Mouse (Mus musculus) hindbrain, embryonic 13.5 days (tissue): ENCODE measurements around the gene Olfr1394. TPM values are rescaled to one million over a fixed set of nuclear protein-coding genes. Genes with fewer than 3 reads are reported as not detected.
A peak's percentile ranks its signal among the peaks of the same experiment; 100 is the strongest.

Source experiments
- ATAC-seq: fragments of 200-750 bp; cut with Nextera tagmentation; 2 replicates; pipeline ENCODE4 v1.8.0; 2017; ENCODE audit warnings: moderate TSS enrichment; ENCODE audit not compliant: low FRiP score
- H3K27ac ChIP-seq: fragments of 300-500 bp; sonication (generic); 2 replicates; pipeline ENCODE4 v1.5.1; 2015; ENCODE audit warnings: inconsistent platforms, mild to moderate bottlenecking, moderate library complexity
- H3K27me3 ChIP-seq: fragments of 300-500 bp; sonication (generic); 2 replicates; pipeline ENCODE4 v1.6.1; 2015; ENCODE audit warnings: mild to moderate bottlenecking, inconsistent platforms
- H3K36me3 ChIP-seq: fragments of 300-500 bp; sonication (generic); 2 replicates; pipeline ENCODE4 v1.6.1; 2015; ENCODE audit warnings: mild to moderate bottlenecking, inconsistent platforms
- H3K4me1 ChIP-seq: fragments of 300-500 bp; sonication (generic); replicated peaks from 2 replicates; pipeline ENCODE4 v1.6.1; 2015; ENCODE audit warnings: inconsistent platforms
- H3K4me2 ChIP-seq: fragments of 300-500 bp; sonication (generic); 2 replicates; pipeline ENCODE4 v1.6.1; 2015; ENCODE audit warnings: inconsistent platforms, mild to moderate bottlenecking, moderate library complexity
- H3K4me3 ChIP-seq: fragments of 300-500 bp; sonication (generic); 2 replicates; pipeline ENCODE4 v1.5.1; 2015; ENCODE audit warnings: mild to moderate bottlenecking, inconsistent platforms
- H3K9ac ChIP-seq: fragments of 300-500 bp; sonication (generic); 2 replicates; pipeline ENCODE4 v1.6.1; 2015; ENCODE audit warnings: mild to moderate bottlenecking, inconsistent platforms
- H3K9me3 ChIP-seq: fragments of 300-500 bp; sonication (generic); 2 replicates; pipeline ENCODE4 v1.6.1; 2016; ENCODE audit warnings: inconsistent platforms
- WGBS: fragments of 180-500 bp; shearing (Covaris S2); methylation state at CpG from one replicate; pipeline ENCODE4 v1.1.7; 2015; 5-methylcytosine and 5-hydroxymethylcytosine counted together
- polyA plus RNA-seq: library from polyadenylated mRNA; unstranded; fragments of >200 nt; fragmentation: Nextera tagmentation; extraction: Ambion mirVana; gene quantifications from 2 replicates; pipeline ENCODE4 v1.2.1, GENCODE M21; 2015

Gene Olfr1394
- polyA plus RNA-seq, 1 experiment from 2014 or later = not detected

DNA sequence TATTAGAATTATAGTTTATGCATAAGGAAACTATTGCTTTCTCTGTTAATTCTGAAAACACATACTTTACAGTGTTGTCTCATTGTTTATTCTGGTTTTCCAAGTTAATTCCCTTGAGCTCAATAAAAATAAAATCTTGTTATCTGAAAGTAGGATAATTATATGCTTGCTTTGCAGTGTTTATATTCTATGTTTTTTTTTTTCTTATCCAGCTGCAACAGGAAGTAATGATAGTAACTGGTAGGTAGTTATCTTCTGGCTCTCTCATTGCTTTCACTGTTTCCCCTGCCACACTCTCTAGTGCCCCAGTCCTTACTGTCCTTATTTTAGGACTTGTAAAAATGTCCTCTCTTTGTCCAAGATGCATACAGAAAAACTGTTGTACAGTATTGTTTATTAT lies 46.5 kb downstream of the Olfr1394 start:
- H3K27me3 ChIP-seq = no peaks in the 10 kb centered on the region
- peaks cover 22% of the 10 kb centered on the region for H3K4me1 ChIP-seq
- H3K9me3 ChIP-seq = no peaks in the 10 kb centered on the region
- no peaks in the 10 kb centered on the region for H3K36me3 ChIP-seq
- H3K4me2 ChIP-seq = no peak overlapping the region
- H3K27ac ChIP-seq = no peak overlapping the region
- no peak overlapping the region for H3K9ac ChIP-seq
- no peak overlapping the region for H3K4me3 ChIP-seq
- no peak for ATAC-seq

DNA sequence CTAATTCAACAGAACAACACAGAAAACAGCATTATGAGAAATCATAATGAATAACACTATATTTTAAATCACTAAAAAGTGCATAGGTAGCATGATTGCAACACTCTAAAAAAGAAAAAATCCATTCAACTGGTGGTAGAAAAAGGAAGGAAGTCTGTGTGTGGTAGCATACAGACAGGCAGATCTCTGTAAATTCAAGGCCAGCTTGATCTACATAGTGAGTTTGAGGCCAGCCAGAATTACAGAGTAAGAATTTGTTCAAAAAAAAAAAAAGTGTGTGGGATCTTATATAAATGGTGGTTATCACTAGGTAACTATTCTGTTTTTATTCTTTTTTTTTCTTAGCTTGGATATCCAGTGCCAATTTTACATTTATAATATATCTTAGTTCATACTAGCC lies 47.0 kb downstream of the Olfr1394 start:
- no peak overlapping the region for H3K4me2 ChIP-seq
- H3K27me3 ChIP-seq = no peaks in the 10 kb centered on the region
- H3K9ac ChIP-seq = no peak overlapping the region
- H3K27ac ChIP-seq = no peak overlapping the region
- no peaks in the 10 kb centered on the region for H3K36me3 ChIP-seq
- H3K4me1 ChIP-seq = peaks cover 22% of the 10 kb centered on the region
- H3K9me3 ChIP-seq = no peaks in the 10 kb centered on the region
- no peak overlapping the region for H3K4me3 ChIP-seq
- no peak for ATAC-seq

DNA sequence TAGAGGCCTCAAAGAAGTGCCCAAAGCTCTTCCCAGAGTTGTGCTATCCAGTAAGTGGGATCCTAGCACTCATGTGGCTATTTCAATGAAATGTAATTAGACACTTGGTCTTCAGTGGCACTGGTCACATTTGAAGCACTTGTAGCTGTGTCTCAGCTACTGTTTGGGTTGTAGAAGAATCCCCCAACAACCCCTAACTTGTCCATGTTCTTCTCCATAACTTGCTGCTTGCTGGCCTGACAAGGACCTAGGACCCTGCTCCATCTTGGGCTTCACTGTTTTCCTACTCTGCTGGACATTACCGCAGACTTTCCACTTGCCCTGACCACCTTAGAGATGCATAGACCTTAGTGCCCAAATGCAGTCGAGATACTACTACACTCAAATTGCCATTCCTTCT lies 47.9 kb downstream of the Olfr1394 start:
- Histone ChIP-seq H3K9ac (peak overlapping the region; percentile 98; the same call in 1 of the 2 replicates), H3K9me3 (no peaks in the 10 kb centered on the region), H3K36me3 (peaks cover 5% of the 10 kb centered on the region; the same call in 1 of the 2 replicates), H3K27me3 (no peaks in the 10 kb centered on the region), H3K4me3 (peak overlapping the region; percentile 94), H3K27ac (no peak overlapping the region; the same call in 1 of the 2 replicates), H3K4me2 (peak overlapping the region; percentile 70), H3K4me1 (peaks cover 22% of the 10 kb centered on the region)
- no peak for ATAC-seq
- WGBS = 76% methylated on average over 2 of the region's 2 CpGs

DNA sequence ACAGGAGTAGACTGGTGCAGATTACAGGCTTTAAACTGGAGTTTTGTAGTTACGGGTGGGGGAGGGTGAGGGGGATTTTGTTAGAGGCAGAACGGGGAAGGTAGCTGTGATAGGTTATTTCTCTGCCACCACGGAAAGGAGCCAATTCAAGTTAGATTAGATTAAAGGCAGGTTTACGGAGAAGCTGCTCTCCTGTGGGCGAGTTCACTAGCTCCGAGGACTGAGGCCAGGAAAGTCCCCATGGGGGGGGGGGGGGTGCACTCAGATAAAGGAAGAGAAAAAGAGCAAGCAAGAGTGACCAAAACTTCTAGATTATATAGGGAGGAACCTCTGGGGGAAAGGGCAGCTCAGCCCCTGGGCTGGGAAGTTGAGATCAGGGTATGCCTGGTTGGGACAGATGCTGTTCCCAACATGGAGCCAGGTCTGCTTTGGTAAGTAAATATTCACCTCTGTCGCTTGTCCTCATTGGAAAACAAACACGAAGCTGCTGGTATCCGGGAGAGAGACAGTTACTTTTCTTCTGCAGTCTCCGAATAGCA lies 48.4 kb downstream of the Olfr1394 start:
- H3K27me3 ChIP-seq = no peaks in the 10 kb centered on the region
- ATAC-seq = peak; percentile 31
- peak overlapping the region; percentile 70 for H3K4me2 ChIP-seq
- H3K4me3 ChIP-seq = peak overlapping the region; percentile 94
- peak overlapping the region; percentile 98 for H3K27ac ChIP-seq
- H3K9me3 ChIP-seq = no peaks in the 10 kb centered on the region
- H3K9ac ChIP-seq = peak overlapping the region; percentile 98
- peaks cover 22% of the 10 kb centered on the region for H3K4me1 ChIP-seq
- H3K36me3 ChIP-seq = peaks cover 5% of the 10 kb centered on the region; the same call in 1 of the 2 replicates
- WGBS = 8% methylated on average over 10 of the region's 10 CpGs

DNA sequence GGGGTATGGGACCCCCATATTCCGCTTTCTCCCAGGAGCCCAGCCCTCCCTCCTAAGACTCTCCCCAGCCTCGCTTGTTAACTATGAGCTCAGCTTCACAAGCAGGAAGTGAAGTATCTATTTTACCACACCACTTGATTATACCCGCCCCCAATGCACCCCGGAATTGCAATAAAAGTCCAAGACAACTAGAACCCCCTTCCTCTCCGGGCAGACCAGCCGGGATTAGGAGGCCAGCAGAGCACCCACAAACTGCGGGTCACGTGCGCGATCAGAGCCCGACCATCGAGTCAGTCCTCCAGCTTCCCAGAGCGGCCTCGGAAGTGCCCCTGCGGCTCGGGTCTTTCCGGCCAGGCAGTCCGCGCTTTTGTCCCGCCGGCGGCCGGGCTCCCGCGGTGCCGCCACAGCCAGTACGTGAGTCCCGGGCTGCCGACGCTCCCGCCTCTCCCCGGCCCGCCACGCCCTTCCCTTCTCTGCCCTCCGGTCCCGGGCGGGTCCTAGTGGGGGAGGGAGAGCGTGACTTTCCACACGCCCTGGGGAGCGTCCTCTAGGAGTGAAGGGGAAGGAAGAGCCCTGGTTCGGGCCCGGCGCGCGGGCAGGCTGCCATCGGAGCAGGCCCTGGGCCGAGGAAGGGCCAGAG lies 49.1 kb downstream of the Olfr1394 start, which contains the start of gene Zfp62:
Gene Zfp62 (plus strand): TSS at position 164 of the 640 bp plus-strand sequence.
- no peaks in the 10 kb centered on the region for H3K9me3 ChIP-seq
- H3K27ac ChIP-seq = peak within 1 kb of the TSS; percentile 98
- H3K9ac ChIP-seq = peak within 1 kb of the TSS; percentile 98
- peak within 1 kb of the TSS; percentile 70 for H3K4me2 ChIP-seq
- H3K4me1 ChIP-seq = peaks cover 22% of the 10 kb centered on the region
- peak within 1 kb of the TSS; percentile 94 for H3K4me3 ChIP-seq
- WGBS = under 1% methylated on average over 47 of the region's 47 CpGs
- peaks cover 5% of the 10 kb centered on the region; the same call in 1 of the 2 replicates for H3K36me3 ChIP-seq
- peak; percentile 93 for ATAC-seq
- no peaks in the 10 kb centered on the region for H3K27me3 ChIP-seq

DNA sequence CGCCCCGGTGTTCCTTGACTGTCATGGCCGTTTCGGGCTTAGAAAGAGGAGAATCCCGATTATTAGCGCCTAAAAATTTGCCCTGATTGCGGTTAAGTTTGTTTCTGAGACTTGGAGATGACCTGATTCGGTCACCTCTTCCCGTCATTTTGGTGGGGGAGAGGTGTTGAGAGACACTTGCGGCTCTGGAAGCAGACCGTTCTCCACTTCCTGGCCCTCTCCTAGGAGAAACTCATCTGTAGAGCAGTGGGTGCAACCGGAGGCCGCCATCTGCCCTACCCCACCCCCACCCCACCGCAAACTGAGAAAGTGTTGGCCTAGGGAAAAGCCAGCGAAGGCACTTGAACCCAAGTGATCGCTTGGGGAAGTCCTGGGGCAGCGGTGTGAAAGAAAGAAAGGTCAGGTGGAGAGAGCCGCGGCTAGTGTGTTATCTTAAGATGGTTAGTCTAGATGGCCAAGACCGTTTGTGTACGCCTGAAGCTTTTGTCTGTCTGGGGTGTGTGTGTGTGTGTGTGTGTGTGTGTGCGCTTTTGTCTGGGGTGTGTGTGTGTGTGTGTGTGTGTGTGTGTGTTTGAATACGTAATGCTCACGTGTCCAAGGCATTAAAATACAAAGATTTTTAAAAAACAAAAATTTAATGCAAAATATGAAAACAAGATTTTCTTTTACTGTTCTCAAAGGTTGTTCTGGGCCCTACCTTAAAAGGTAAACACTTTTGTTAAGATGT lies 49.8 kb downstream of the Olfr1394 start:
- Histone ChIP-seq H3K4me2 (peak overlapping the region; percentile 70), H3K27me3 (no peaks in the 10 kb centered on the region), H3K9ac (peak overlapping the region; percentile 98), H3K4me1 (peaks cover 25% of the 10 kb centered on the region), H3K9me3 (no peaks in the 10 kb centered on the region), H3K4me3 (peak overlapping the region; percentile 94), H3K36me3 (peaks cover 5% of the 10 kb centered on the region; the same call in 1 of the 2 replicates), H3K27ac (peak overlapping the region; percentile 98)
- peak; percentile 82 for ATAC-seq
- WGBS = under 1% methylated on average over 24 of the region's 24 CpGs

DNA sequence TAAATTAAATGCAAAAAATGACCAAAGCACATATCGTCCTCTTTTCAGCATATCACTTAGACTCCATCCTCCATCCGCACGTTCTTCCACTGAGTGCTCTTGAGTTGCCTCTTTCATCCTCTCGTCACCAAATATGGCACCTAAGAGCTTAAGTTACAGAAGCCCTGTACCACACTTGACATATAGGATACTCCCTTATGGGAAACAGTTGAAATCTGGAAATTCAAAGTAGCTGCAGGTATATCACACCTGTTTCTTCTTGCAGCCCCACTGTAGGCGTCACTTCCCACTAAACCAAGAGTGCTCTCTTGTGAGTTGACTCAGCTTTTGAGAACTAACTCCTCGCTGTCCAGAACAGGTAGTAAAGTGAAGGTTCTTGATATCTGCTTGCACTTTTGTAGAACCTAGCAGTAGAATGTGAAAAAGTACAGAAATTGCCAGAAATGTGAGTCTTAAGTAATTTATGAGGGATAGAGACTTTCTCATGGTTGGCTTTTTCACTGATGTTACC lies 51.0 kb downstream of the Olfr1394 start:
- H3K4me3 ChIP-seq = peak overlapping the region; percentile 94; the same call in 1 of the 2 replicates

DNA sequence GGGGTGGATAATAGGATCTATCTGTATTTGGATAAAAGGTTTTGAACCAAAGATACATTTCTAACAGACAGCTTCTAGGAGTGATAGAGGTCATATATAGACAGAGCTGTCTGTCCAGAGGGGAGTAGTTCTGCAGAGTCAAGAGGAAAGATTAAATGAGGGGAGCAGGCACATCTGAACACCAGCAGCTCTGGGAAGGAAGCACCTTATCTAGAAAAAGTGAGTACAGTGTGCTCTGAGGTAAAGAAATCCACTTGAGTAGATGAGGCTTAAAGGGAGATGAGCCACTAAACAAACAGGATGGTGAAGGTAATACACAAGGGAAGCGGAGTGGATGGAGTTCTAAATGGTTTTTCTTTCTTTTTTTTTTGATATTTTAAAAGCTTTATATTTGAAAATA lies 53.3 kb downstream of the Olfr1394 start:
- H3K27ac ChIP-seq = no peak overlapping the region
- no peaks in the 10 kb centered on the region for H3K27me3 ChIP-seq
- no peaks in the 10 kb centered on the region for H3K9me3 ChIP-seq
- 96% methylated on average over 1 of the region's 1 CpGs for WGBS
- ATAC-seq = no peak
- H3K9ac ChIP-seq = no peak overlapping the region
- no peak overlapping the region for H3K4me2 ChIP-seq
- H3K4me3 ChIP-seq = no peak overlapping the region
- peaks cover 5% of the 10 kb centered on the region; the same call in 1 of the 2 replicates for H3K36me3 ChIP-seq
- peaks cover 22% of the 10 kb centered on the region for H3K4me1 ChIP-seq

More for the DNA sequence above, 51.0 kb downstream of the Olfr1394 start:
- Histone ChIP-seq H3K4me1 (peaks cover 29% of the 10 kb centered on the region), H3K9me3 (no peaks in the 10 kb centered on the region), H3K27me3 (no peaks in the 10 kb centered on the region), H3K27ac (no peak overlapping the region), H3K9ac (no peak overlapping the region; the same call in 1 of the 2 replicates), H3K4me2 (peak overlapping the region; percentile 70), H3K36me3 (peaks cover 5% of the 10 kb centered on the region; the same call in 1 of the 2 replicates)
- no peak for ATAC-seq
- WGBS = 91% methylated on average over 6 of the region's 6 CpGs

Other genes starting within 250 kb of the Olfr1394 start
- gene Psme2b, start 208.2 kb upstream of the Olfr1394 start, polyA plus RNA-seq = 1.9 and 2.2 TPM in 2 replicates
- not detected in 2 replicates for gene Olfr56, start 175.5 kb upstream of the Olfr1394 start, polyA plus RNA-seq
- 0.16 and 0.31 TPM in 2 replicates for gene 9930111J21Rik1, start 175.0 kb upstream of the Olfr1394 start, polyA plus RNA-seq
- gene Gm12185, start 162.2 kb upstream of the Olfr1394 start, polyA plus RNA-seq = not detected in 2 replicates
- gene Tgtp1, start 160.2 kb upstream of the Olfr1394 start, polyA plus RNA-seq = 0.08 TPM in 1 of 2 replicates, not detected in the other
- gene 9930111J21Rik2, start 103.1 kb upstream of the Olfr1394 start, polyA plus RNA-seq = 0.25 and 0.28 TPM in 2 replicates
- not detected in 2 replicates for gene Tgtp2, start 90.2 kb upstream of the Olfr1394 start, polyA plus RNA-seq
- gene Ifi47, start 77.8 kb upstream of the Olfr1394 start, polyA plus RNA-seq = 0.66 and 0.98 TPM in 2 replicates
- not detected in 2 replicates for gene Olfr1396, start 39.5 kb upstream of the Olfr1394 start, polyA plus RNA-seq
- not detected in 2 replicates for gene Olfr1395, start 12.1 kb upstream of the Olfr1394 start, polyA plus RNA-seq
- gene Btnl9, start 32.8 kb downstream of the Olfr1394 start, polyA plus RNA-seq = 0.05 and 0.10 TPM in 2 replicates
- 53.4 and 54.6 TPM in 2 replicates for gene Zfp62, start 48.9 kb downstream of the Olfr1394 start, polyA plus RNA-seq
- 31.0 and 34.0 TPM in 2 replicates for gene Mgat1, start 89.8 kb downstream of the Olfr1394 start, polyA plus RNA-seq
- gene Olfr1393, start 123.9 kb downstream of the Olfr1394 start, polyA plus RNA-seq = 0.22 TPM in 1 of 2 replicates, not detected in the other
- not detected in 2 replicates for gene Olfr1392, start 130.9 kb downstream of the Olfr1394 start, polyA plus RNA-seq
- not detected in 2 replicates for gene Olfr10, start 150.4 kb downstream of the Olfr1394 start, polyA plus RNA-seq
- not detected in 2 replicates for gene Olfr1391, start 168.4 kb downstream of the Olfr1394 start, polyA plus RNA-seq
- not detected in 2 replicates for gene Olfr1390, start 180.8 kb downstream of the Olfr1394 start, polyA plus RNA-seq